Mouse (Mus musculus) spleen, adult 18-20 months (tissue): ENCODE results near the gene Spg7.

Experiments
- DNase-seq, 2 experiments: peaks; one replicate each; pipeline ENCODE4 v3.0.0; 2022; ENCODE audit warnings: mixed read lengths in 2 of 2

Spg7 gene

GRCm38 (mm10) chr8:123136287-123136686, 73.5 kb downstream of the Spg7 start:
- DNase-seq, result no peak

DNA sequence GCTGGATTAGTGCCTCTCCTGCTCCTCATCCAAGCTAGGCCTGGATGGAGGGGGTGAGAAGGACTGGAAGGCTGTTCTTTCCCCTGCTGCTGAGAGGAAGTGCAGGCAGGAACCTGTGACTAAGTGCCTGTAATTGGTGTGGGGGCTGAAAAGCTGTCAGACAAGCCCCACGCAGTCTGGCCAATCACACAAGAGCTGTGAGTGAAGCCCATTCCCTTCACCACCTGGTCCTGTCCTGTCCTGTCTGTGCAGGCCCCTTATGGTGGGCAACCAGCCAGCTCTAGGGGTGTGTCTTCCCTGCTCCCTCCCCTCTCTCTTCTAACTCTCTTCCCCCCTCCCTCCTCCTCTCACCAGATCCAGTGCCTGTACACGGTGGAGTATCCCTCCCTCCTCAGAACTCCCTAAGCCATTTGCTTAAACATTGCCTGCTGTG, 74.9 kb downstream of the Spg7 start:
- no peak for DNase-seq

DNA sequence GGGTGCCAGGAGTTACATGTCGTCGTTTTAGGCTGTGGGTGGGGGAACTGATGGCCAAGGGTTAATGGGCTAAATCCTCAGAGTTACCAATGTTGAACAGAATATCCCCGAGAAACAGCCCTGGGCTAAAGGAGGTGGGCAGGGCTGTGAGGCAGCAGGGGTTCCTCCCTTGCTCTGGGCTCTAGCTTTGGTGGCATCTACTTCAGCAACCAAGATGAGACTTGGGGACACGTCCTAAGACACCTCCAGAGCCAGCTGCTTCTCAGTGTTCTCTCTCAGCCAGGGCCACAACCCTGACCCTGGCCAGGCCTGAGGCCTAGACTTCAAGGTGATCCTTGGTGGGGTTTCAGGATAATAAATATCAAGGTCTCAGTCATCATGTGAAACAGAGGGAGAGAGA, 76.0 kb downstream of the Spg7 start:
- DNase-seq, result no peak

DNA sequence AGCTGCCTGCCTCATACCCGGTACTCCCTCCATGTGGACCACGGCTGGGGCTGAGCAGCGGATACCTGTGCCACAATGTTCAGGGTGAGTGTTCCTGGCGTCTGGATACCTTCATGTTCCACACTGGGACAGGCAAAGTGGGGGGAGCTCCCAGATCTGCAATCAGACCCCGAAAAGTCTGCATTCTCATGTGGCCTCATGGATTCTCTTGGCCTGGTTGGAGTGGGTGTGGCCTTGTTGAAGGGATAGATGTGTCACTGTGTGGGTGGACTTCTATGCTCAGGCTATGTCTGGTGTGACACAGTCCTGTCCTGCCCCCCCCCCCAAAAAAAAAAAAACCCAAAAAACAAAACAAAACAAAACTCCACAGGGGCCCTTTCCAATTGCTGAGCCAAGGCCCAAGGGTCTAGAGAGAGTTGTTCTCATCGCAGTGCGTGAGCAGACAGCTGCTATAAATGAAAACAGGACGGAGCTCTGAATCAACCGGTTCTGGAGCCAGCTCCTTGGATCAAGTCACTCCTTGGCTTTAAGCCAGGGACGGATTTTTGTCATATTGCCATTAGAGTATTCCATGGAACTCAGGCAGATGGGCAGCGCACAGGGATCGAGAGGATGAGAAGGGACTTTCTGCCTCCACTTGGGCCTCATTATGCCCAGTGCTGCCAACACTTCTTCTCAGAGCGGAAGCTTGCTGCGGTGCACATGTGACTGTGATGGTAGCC, 79.2 kb downstream of the Spg7 start:
- no peak for DNase-seq

DNA sequence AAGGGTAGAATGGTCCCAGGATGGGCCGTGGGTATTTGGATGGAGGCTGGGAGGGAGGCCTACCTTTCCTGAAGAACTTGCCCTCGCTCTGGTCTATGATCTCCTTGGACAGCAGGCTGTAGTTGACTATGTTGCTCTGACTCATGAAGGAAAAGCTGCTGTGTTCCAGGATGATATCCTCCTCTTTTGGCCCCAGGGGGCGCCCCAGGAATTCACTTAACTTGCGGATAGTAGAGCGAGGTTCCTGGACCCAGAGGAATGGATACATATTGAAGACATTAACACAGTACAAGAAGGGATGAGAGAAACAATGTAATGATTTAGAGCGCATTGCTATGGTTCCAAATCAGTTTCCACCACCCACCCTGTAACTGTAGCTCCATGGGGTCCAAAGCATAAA, 82.5 kb downstream of the Spg7 start:
- DNase-seq, result peak in 1 of 2 experiments; percentile 7

DNA sequence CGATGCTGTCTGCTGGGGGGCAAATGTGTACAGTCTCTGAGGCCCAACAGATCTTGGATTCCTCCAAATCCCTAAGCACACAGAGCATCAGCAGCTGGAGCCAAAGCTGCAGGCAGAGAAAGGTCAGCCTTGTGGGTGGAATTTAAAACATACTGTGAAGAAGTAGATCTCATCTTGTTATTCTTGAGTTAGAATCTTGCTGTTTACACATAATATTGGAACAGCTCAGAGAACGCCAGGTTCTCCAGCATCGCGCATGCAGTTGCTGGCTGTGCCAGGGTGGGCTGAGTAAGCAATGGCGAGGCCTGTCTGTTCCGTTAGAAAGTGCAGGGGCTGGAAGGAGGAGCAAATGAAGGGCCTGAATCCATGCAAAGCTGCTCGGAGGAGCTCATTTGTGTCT, 83.6 kb downstream of the Spg7 start:
- DNase-seq, result no peak
